Mouse (Mus musculus) gastrocnemius, adult 2 months (tissue): ENCODE results near the gene E130208F15Rik. TPM values are rescaled to one million over a fixed set of nuclear protein-coding genes. Genes with fewer than 3 reads are reported as not detected.
A peak's percentile ranks its signal among the peaks of the same experiment; 100 is the strongest.

ENCODE experiments used
- DNase-seq: peaks from one replicate; pipeline ENCODE4 v3.0.0; 2022
- H3K27ac ChIP-seq: fragments of 200-600 bp; 2 replicates; pipeline ENCODE4 v1.8.1; 2022; ENCODE audit warnings: mild to moderate bottlenecking
- H3K4me3 ChIP-seq: fragments of 200-600 bp; 2 replicates; pipeline ENCODE4 v1.8.1; 2022; ENCODE audit warnings: mild to moderate bottlenecking, moderate library complexity
- CTCF ChIP-seq: fragments of 200-600 bp; IDR thresholded peaks from 2 replicates; pipeline ENCODE4 v1.8.1; 2022; ENCODE audit warnings: antibody characterized with exemption, mild to moderate bottlenecking, moderate library complexity
- intact Hi-C: fragments of 180-260 bp; cut with DNase I; formaldehyde crosslinking; loops from one replicate; pipeline ENCODE4 v1.15.1; 2025
- total RNA-seq, 2 experiments: library from RNA; stranded (reverse); gene quantifications; 2 replicates each; pipeline ENCODE4 v1.2.3; 2021

Gene E130208F15Rik
- total RNA-seq, 2 experiments from 2014 or later = 0.36 to 0.42 TPM

DNA sequence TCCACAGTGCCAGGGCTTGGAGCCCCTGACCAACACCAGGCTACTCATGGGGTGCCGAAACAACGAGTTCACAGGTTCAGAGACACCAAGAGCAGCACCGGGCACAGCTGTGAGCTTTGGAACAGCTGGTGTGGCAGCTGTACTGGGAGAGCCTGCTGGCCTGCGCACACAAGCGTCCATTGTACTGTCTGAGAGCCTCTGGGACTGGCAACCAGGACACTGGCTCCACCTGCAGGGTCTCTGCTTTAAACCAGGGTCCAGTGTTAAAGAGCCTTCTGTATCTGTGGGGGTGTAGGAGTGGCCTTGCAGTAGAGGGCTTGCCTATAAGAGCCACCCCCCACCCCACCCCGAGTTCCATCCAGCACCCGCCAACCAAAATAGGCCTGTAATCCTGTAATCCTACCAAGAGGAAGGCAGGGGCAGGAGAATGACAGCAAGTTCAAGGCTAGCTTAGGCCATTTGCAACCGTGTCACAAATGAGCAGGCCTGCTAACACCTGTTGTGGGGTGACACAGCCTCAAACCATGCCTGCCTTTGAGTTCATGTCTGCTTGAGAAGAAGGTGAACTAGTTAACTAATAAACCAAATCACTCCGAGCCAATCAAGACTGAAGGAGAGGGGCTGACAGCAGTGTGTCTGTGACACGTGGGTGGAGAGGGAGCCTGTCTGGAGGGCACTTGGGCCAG, 31.7 kb upstream of the E130208F15Rik start:
- no peak for DNase-seq
- no peak overlapping the region for H3K27ac ChIP-seq

DNA sequence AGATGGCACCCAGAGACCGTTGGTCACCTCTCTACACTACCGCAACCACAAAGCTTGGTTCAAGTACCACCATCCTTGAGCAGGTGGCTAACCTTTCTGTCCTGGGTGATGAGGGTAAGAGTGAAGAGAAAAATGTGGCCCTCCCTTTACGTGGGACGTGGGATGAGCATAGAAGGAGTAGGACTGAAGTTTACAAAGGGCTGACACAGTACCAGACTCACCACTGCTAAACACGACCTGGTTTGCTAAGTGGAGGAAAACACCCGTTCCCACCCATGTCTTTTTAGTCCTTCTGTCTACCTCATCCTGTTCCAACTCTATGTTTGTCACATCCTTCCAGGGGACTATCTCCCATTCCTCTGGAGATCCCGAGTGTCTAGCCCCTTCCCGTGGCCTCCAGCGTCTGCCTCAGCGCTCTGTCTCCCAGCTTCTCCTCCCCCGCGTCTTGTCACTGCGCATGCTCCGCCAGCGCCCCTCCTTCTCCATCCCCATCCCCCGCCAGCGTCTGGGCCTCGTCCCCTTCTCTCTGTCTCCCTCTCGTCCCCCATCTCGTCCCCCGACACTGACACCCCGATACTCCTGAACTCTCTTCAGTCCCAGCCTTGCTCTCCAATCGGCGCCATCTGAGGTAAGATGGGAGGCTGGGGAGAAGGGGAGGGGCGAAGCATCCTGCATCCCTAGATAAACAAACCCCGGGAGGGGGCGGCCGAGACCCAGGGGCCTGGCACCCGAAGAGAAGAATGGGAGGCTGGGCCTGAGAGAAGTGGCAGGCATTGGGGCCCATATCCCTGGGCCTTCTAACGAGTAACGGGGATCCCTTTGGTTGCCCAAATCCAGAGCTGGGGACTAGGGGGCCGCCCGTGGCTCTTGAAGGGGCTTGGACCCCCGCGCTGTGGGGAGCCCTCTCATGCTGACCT, 30.1 kb upstream of the E130208F15Rik start, which contains the start of gene Clip3:
Gene Clip3 (plus strand): TSS at position 514 of the 917 bp plus-strand sequence.
- no peak for TF ChIP-seq CTCF
- peak within 1 kb of the TSS; percentile 79 for H3K27ac ChIP-seq
- H3K4me3 ChIP-seq = peak within 1 kb of the TSS; percentile 68
- peak; percentile 81 for DNase-seq
- intact Hi-C loops = no loop called here

More for the DNA sequence above, 31.7 kb upstream of the E130208F15Rik start:
- TF ChIP-seq CTCF = no peak
- no peak overlapping the region for H3K4me3 ChIP-seq
- intact Hi-C loops = no loop called here

DNA sequence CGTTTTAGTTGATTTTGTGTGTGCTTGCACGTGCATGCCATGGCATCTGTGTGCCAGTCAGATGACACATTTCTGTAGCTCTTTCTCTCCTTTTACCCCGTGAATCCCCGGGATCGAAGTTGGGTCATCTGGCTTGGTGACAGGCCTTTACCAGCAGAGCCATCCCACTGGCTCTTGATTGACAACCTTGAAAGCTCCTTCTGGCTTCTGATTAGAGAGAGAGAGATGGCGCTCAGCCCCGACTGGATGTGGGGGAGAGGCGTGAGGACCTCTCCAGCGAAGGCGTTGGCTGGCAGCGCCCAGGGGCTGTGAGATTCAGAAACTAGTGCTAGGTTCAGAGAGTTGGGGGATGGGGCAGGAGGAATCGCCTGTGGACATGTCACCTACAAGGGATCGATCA, 27.7 kb upstream of the E130208F15Rik start:
- no peak for DNase-seq
- intact Hi-C loops = no loop called here
- Histone ChIP-seq H3K27ac (no peak overlapping the region), H3K4me3 (no peak overlapping the region)
- no peak for TF ChIP-seq CTCF

DNA sequence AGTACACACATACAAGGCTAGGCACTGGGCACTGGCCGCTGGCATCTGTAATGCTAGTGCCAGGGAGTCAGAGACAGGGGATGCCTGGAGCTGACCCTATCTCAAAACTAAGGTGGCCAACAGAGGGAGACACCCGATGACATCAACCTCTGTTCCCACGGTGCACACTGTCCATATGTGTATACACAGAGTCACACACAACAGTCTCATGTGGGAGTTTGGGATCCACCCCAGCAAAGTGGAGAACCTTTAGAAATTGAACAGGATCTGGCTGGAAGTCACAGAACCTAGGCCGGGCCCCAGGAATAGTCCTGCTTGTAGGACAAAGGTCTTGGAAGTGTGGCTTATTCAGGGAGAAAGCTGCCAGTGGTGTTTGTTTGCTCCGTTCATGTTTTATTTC, 27.2 kb upstream of the E130208F15Rik start:
- intact Hi-C loops = no loop called here
- Histone ChIP-seq H3K27ac (no peak overlapping the region), H3K4me3 (no peak overlapping the region)
- no peak for TF ChIP-seq CTCF
- DNase-seq = no peak

DNA sequence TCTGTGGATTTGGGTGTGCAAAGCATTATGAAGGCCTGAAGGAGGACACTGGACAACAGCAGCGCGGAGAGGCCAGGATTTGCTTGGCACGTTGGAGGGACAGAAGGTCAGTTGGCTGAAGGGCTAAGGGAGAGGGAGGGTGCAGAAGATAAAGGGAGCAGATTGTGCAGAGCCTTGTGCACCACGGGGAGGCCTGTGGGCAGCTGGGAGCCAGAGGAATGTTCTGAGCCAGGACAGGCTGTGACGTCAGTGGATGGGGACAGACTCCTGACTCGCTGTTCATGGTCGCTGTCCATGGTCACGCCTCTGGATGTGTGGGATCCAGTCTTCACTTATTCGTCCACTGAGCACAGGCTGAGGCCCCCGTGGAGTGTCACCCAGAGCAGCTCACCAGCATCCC, 26.4 kb upstream of the E130208F15Rik start:
- DNase-seq = peak; percentile 65
- Histone ChIP-seq H3K27ac (no peak overlapping the region), H3K4me3 (no peak overlapping the region)
- intact Hi-C loops = no loop called here
- TF ChIP-seq CTCF = no peak

DNA sequence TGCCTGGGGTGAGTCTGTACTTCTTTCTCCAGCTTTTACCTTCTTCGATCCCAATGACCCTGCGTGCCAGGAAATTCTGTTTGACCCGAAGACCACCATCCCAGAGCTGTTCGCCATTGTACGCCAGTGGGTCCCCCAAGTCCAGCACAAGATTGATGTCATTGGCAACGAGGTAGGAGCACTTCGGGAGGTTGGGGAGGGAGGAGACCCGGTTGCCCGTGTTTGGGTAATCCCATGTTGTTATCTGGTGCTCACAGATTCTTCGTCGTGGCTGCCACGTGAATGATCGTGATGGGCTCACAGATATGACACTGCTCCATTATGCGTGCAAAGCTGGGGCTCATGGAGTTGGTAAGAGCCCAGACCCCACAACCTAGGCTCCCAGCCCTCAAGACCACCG, 24.7 kb upstream of the E130208F15Rik start:
- intact Hi-C loops = no loop called here
- no peak for DNase-seq
- Histone ChIP-seq H3K27ac (no peak overlapping the region), H3K4me3 (no peak overlapping the region)
- no peak for TF ChIP-seq CTCF

DNA sequence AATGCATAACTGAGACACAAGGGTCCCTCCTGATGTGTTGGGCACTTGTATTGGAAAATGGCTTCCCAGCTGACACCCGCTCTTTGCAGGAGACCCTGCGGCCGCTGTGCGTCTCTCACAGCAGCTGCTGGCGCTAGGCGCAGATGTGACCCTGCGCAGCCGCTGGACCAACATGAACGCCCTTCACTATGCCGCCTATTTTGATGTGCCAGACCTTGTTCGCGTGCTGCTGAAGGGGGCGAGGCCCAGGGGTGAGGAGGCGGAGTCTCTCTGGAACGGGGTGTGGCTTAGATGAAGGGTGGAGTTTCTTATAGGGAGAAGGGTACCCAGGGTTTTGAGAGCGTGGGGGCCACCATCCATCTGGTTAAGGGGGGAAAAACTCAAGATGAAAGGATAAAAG, 24.3 kb upstream of the E130208F15Rik start:
- no peak overlapping the region for H3K27ac ChIP-seq
- no peak for TF ChIP-seq CTCF
- no peak overlapping the region for H3K4me3 ChIP-seq
- DNase-seq = no peak
- intact Hi-C loops = no loop called here

DNA sequence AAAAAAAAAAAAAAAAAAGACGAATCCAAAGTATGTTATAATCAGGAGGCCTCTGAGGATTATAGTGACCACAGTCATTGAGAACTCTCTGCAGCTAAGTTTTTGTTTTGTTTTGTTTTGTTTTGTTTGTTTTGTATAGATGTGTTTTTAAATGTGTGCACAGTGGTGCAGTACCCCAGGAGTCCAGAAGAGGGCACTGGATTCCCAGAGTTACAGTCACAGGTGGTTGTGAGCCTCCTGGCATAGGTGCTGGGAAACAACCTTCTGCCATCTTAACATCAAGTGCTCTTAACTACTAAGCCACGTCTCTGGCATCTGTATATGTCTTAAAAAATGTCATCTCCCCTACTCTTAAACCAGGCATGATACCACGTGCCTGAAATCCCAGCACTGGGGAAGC, 20.6 kb upstream of the E130208F15Rik start:
- peak; percentile 67 for TF ChIP-seq CTCF
- Histone ChIP-seq H3K27ac (no peak overlapping the region), H3K4me3 (no peak overlapping the region)
- DNase-seq = no peak
- intact Hi-C loops = no loop called here

DNA sequence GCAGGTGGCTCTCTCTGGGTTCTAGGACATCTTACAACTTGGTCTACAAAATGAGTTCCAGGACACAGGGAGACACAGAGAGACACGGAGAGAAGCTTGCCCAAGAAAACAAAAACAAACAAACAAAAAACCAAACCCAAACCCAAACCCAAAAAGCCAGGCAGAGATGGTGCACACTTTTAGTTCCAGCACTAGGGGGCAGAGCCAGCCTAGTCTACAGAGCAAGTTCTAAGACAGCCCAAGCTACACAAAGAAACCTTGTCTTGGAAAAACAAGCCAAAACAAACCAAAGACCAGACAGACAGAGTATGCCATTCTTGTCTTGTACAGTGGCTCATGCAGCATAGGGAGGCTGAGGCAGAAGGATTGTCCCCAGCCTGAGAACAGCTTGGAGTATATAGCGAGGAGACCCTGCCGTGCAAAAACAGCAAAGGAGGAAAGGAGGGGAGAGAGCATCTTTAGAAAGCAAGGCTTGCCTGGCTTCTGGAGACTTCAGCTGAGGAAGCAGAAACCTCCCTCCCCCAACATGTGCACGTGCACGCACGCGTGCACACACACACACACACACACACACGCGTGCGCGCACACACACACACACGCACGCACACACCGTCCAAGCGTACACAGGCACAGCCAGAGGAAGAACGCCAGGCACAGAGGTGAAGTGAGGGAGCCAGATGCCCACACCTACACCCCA, 15.3 kb upstream of the E130208F15Rik start:
- no peak for DNase-seq
- TF ChIP-seq CTCF = peak; percentile 34
- intact Hi-C loops = no loop called here
- Histone ChIP-seq H3K4me3 (no peak overlapping the region), H3K27ac (no peak overlapping the region)

DNA sequence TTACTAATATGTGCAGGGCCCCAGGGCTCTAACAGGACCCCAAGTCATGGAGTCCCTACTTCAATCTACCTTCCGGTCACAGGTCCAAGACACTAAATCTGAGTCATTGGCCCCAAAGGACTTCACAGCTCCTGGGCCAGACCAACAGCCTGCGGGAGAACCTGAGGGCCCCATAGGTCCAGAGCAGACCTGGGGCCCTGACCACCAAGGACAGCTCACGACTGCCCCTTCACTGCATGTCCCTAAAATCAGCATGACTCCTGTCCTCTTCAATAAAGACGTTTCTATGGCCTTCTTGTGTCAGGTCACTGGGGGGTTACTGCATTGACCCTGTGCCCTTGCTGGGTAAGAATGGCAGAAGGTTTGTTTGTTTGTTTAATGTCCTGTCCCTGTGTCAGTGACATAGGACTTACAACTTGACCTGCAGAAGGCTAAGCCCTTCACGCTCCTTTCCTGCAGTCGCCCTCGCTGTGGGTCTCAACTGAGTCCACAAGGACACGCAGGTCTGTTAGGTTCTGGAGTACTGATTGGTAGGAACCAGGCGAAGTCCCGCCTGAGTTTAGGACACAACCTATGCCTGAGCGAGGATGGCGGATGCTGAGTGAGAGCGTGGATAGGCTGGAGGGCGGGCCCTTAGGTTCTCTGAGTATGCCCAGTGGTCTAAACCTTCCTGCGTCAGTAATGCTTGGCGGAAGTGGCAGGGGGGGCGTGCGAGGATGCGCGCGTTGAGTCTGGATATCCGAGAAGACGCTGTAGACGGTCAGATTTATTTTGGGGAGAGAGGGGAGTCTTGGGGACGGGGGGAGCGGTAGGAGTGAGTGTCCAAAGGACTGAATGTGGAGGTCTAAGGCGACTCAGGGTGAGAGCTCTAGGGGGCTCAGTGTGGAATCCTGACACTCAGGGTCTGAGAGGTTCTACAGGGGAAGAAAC, 13.2 kb upstream of the E130208F15Rik start, which contains the start of gene Alkbh6:
Gene Alkbh6 (plus strand): TSS at position 642 of the 930 bp plus-strand sequence.
- peak; percentile 96 for DNase-seq
- Histone ChIP-seq H3K27ac (peak within 1 kb of the TSS; percentile 92), H3K4me3 (peak within 1 kb of the TSS; percentile 91)
- 0 out of 2 replicates have a peak, but pooled peaks have one; percentile 1 for TF ChIP-seq CTCF
- intact Hi-C loops = no loop called here

DNA sequence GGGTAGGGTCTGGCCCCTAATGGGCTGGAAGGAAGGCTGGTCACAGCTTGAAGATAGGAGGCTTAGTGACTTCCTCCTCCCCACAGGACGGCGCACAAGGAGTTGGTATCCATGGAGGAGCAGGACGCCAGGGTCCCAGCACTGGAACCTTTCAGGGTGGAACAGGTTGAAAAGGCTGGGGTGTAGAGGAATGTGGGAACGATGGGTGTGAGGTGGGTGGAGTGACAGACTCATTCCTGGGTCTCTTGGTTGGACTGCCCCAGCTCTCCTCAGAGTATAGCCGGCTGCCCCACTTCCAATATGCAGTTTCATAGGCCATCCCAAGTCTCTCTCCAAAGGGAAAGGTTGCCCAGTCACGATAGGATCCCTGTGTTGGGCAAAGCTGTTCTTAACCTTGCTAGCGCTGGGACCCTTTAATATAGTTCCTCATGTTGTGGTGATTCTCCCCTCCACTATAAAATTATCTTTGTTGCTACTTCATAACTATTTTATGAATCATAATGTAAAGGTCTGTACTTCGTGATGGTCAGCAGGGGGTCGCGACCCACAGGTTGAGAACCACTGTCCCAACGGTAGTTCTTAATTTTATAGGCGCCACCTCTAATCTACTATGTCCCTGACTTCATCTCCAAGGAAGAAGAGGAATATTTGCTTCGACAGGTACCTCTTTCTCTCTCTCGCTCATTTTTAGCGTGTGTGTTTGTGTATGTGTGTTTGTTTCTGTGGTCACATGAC, 12.0 kb upstream of the E130208F15Rik start:
- intact Hi-C loops = no loop called here
- H3K4me3 ChIP-seq = peak overlapping the region; percentile 91
- H3K27ac ChIP-seq = peak overlapping the region; percentile 92
- DNase-seq = no peak
- no peak for TF ChIP-seq CTCF
